Mouse (Mus musculus): ENCODE measurements at regions not wholly inside any gene's neighbourhood (a gene's known extent, or its start where the extent isn't known, plus 50 kb on each side); places are given as distances from the start of the nearest gene placed in this dataset.

DNA sequence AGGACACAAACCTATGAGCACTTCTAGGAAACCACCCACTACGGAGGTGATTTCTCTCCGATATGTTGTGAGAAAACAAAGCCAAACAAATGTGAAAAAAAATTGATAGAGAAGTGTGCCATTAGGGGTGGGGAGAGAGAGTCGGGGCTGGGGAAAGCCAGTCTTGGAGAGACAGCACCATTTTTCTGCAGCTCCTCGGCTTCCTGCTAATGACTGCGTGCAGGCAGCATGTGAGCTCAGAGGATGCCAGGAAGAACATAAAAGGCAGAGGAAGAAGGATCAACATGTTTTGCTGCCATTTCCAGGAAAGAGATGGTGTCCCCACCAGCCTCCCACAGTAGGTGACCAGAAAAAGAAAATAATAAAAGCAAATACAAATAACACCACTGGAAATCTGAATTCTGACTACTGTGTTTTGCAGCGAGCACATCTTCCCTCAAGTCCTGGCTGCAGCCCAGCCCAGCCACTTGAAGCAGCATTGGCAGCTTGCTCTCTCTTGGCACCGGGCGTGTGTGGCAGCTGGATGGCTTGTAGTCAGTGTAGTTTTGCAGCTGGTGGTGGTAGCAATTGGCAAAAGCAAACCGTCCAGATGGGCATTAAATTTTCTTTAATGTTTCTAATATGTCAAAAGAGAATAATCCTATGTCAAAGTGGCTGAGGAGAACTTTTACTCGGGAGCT, 152.9 kb upstream of the 1700066M21Rik start:
- Histone ChIP-seq H3K27me3 (ENCODE audit: control insufficient read depth, insufficient read depth, insufficient read length) (no peaks in the 10 kb centered on the region), H3K4me2 (ENCODE audit: low read depth) (no peak overlapping the region), H3K79me2 (ENCODE audit: control insufficient read depth, insufficient read depth) (no peaks in the 10 kb centered on the region), H3K4me3 (no peak overlapping the region), H3K36me3 (ENCODE audit: control insufficient read depth, insufficient read depth) (no peaks in the 10 kb centered on the region), H3ac (ENCODE audit: control insufficient read depth, insufficient read length) (no peak overlapping the region)
- TF ChIP-seq MYOD1 (IDR thresholded peaks at IDR 0.05; ENCODE audit: control insufficient read depth in 1 of 3, insufficient read length in 2 of 3, low read depth in 2 of 3) (peak in 1 of 3 experiments; percentile 14), POLR2A (IDR thresholded peaks at IDR 0.05; ENCODE audit: insufficient read length, low read depth) (no peak)

DNA sequence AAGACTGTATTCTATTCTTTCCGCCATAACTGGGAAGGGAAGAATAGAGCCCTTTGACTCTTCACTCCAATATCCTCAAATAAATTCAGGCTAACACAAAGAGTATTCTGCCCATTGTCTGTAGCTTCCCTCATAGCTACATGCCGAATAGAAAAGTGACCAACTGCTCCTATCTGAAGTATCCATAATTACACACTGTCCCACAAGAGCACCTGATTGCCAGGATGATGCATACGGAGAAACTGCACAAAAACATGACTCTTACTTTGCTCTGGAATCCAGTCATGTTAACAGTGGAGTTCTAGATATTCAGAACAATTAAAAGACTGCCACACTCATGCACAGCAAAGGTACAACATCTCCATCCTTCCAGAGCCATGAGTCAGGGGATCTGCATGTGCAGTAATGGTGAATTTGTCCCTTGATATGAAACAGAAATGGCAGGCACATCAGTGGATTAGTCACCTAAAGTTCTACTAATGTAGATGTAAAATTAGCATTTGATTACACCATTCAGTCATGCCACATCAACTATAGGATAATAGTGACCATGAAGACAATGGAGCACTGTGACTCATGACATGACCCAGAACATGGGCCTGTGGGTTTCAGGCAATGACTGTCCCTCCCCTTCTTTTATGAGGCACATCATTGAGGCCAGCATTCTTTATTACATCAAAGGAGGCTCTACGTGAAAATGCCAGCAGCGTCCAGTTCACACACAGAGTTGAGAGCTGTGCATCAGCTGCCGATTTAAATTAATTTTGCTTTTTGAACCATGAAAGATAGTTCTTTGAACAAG, 133.6 kb upstream of the 1700066M21Rik start:
- Histone ChIP-seq H3K79me2 (ENCODE audit: control insufficient read depth, insufficient read depth) (no peaks in the 10 kb centered on the region), H3K27me3 (ENCODE audit: control insufficient read depth, insufficient read depth, insufficient read length) (no peaks in the 10 kb centered on the region), H3K4me2 (ENCODE audit: low read depth) (no peak overlapping the region), H3K4me3 (no peak overlapping the region), H3ac (ENCODE audit: control insufficient read depth, insufficient read length) (no peak overlapping the region), H3K36me3 (ENCODE audit: control insufficient read depth, insufficient read depth) (no peaks in the 10 kb centered on the region)
- TF ChIP-seq CEBPB (IDR thresholded peaks at IDR 0.05; ENCODE audit: insufficient read depth, poor library complexity, severe bottlenecking): no peak
- TF ChIP-seq E2F4 (IDR thresholded peaks at IDR 0.05; ENCODE audit: insufficient read depth): no peak
- TF ChIP-seq SRF (IDR thresholded peaks at IDR 0.05; ENCODE audit: control insufficient read depth, insufficient read length, low read depth): no peak
- no peak for TF ChIP-seq REST (IDR thresholded peaks at IDR 0.05; ENCODE audit: insufficient read depth, insufficient read length)
- TF ChIP-seq USF1 (IDR thresholded peaks at IDR 0.05; ENCODE audit: low read depth): no peak
- no peak for TF ChIP-seq POLR2A (IDR thresholded peaks at IDR 0.05; ENCODE audit: insufficient read length, low read depth)
- no peak for TF ChIP-seq TCF3 (IDR thresholded peaks at IDR 0.05; ENCODE audit: insufficient read length, low read depth)
- TF ChIP-seq MYOD1 (IDR thresholded peaks at IDR 0.05; ENCODE audit: control insufficient read depth in 1 of 3, insufficient read length in 2 of 3, low read depth in 2 of 3): no peak
- TF ChIP-seq MAX (IDR thresholded peaks at IDR 0.05; ENCODE audit: low read depth): no peak
- TF ChIP-seq TCF12 (IDR thresholded peaks at IDR 0.05; ENCODE audit: insufficient read depth, poor library complexity, severe bottlenecking): no peak

DNA sequence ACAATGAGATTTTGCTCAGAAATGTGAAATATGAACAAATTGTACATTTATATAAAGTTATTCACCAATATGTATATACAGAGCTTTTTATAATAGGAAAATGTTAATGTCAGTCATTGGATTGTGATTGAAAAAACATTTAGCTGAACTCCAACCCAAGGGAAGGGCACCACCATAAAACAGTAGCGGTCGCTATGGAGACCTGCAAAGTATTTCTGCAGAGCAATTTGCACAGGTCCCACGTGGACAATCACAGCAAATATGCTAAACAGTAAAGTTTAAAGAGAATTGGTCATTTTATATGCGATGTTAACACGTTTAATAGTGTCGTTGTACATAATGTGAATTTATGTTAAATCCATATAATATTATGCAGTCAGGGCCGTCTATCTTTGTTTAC, 117.8 kb upstream of the 1700066M21Rik start:
- Histone ChIP-seq H3K79me2 (ENCODE audit: control insufficient read depth, insufficient read depth) (no peaks in the 10 kb centered on the region), H3K27me3 (ENCODE audit: control insufficient read depth, insufficient read depth, insufficient read length) (no peaks in the 10 kb centered on the region), H3K36me3 (ENCODE audit: control insufficient read depth, insufficient read depth) (no peaks in the 10 kb centered on the region), H3ac (ENCODE audit: control insufficient read depth, insufficient read length) (no peak overlapping the region), H3K4me2 (ENCODE audit: low read depth) (no peak overlapping the region), H3K4me3 (no peak overlapping the region)
- TF ChIP-seq TCF3 (IDR thresholded peaks at IDR 0.05; ENCODE audit: insufficient read length, low read depth) (no peak), POLR2A (IDR thresholded peaks at IDR 0.05; ENCODE audit: insufficient read length, low read depth) (no peak), SRF (IDR thresholded peaks at IDR 0.05; ENCODE audit: control insufficient read depth, insufficient read length, low read depth) (no peak), USF1 (IDR thresholded peaks at IDR 0.05; ENCODE audit: low read depth) (no peak), E2F4 (IDR thresholded peaks at IDR 0.05; ENCODE audit: insufficient read depth) (no peak), MYOG (IDR thresholded peaks at IDR 0.05; ENCODE audit: control insufficient read depth in 1 of 3, insufficient read depth in 1 of 3, insufficient read length in 2 of 3, low read depth in 2 of 3) (no peak), MAX (IDR thresholded peaks at IDR 0.05; ENCODE audit: low read depth) (no peak), REST (IDR thresholded peaks at IDR 0.05; ENCODE audit: insufficient read depth, insufficient read length) (no peak), POLR2AphosphoS2 (IDR thresholded peaks at IDR 0.05; ENCODE audit: insufficient read length, low read depth) (no peak), TCF12 (IDR thresholded peaks at IDR 0.05; ENCODE audit: insufficient read depth, poor library complexity, severe bottlenecking) (no peak), MYOD1 (IDR thresholded peaks at IDR 0.05; ENCODE audit: control insufficient read depth in 1 of 3, insufficient read length in 2 of 3, low read depth in 2 of 3) (no peak), CEBPB (IDR thresholded peaks at IDR 0.05; ENCODE audit: insufficient read depth, poor library complexity, severe bottlenecking) (no peak)

DNA sequence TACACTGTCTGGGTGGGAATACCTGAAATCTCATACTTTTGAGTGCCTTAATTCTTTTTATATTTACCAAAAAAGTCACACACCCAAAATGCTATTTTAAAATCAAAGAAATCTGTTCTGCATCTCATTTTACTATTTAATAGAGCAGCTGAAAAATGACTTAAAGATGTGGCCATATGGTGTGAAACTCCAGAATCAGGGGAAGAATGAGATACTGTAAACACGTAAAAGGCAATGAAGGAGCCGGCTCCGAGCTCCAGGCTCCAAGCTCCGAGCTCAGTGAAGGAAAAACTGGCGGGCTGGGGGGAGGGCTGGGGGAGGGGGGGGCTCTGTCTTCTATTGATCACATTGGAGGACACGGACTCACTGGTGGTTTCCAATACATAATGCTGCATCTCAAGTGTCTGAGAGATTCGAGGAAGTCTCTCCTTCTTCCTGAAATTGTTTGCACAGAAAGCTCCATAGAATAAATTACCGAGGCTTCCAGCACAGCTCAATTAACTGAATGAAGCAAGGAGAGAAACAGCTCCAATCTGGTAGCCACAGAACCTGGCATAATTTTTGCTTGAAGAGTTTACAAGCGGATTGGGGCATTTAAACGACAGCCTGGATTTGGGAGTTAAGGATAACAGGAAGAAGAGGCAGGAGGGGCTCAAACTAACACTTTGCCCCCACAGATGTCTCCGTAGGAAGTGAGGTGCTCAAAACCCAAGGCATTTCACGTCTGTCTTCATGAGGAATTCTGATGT, 112.2 kb upstream of the 1700066M21Rik start:
- no peaks in the 10 kb centered on the region for H3K79me2 ChIP-seq (ENCODE audit: control insufficient read depth, insufficient read depth)
- no peaks in the 10 kb centered on the region for H3K27me3 ChIP-seq (ENCODE audit: control insufficient read depth, insufficient read depth, insufficient read length)
- H3ac ChIP-seq (ENCODE audit: control insufficient read depth, insufficient read length): no peak overlapping the region
- no peak overlapping the region for H3K4me2 ChIP-seq (ENCODE audit: low read depth)
- H3K4me3 ChIP-seq: no peak overlapping the region
- TF ChIP-seq MYOD1 (IDR thresholded peaks at IDR 0.05; ENCODE audit: control insufficient read depth in 1 of 3, insufficient read length in 2 of 3, low read depth in 2 of 3): no peak
- no peak for TF ChIP-seq REST (IDR thresholded peaks at IDR 0.05; ENCODE audit: insufficient read depth, insufficient read length)
- TF ChIP-seq CEBPB (IDR thresholded peaks at IDR 0.05; ENCODE audit: insufficient read depth, poor library complexity, severe bottlenecking): no peak
- no peak for TF ChIP-seq SRF (IDR thresholded peaks at IDR 0.05; ENCODE audit: control insufficient read depth, insufficient read length, low read depth)
- no peak for TF ChIP-seq USF1 (IDR thresholded peaks at IDR 0.05; ENCODE audit: low read depth)
- TF ChIP-seq POLR2A (IDR thresholded peaks at IDR 0.05; ENCODE audit: insufficient read length, low read depth): no peak
- TF ChIP-seq POLR2AphosphoS2 (IDR thresholded peaks at IDR 0.05; ENCODE audit: insufficient read length, low read depth): no peak
- no peak for TF ChIP-seq TCF3 (IDR thresholded peaks at IDR 0.05; ENCODE audit: insufficient read length, low read depth)
- no peak for TF ChIP-seq E2F4 (IDR thresholded peaks at IDR 0.05; ENCODE audit: insufficient read depth)
- TF ChIP-seq MYOG (IDR thresholded peaks at IDR 0.05; ENCODE audit: control insufficient read depth in 1 of 3, insufficient read depth in 1 of 3, insufficient read length in 2 of 3, low read depth in 2 of 3): no peak
- no peak for TF ChIP-seq TCF12 (IDR thresholded peaks at IDR 0.05; ENCODE audit: insufficient read depth, poor library complexity, severe bottlenecking)
- no peak for TF ChIP-seq MAX (IDR thresholded peaks at IDR 0.05; ENCODE audit: low read depth)
- no peaks in the 10 kb centered on the region for H3K36me3 ChIP-seq (ENCODE audit: control insufficient read depth, insufficient read depth)
